Mouse (Mus musculus): ENCODE results near the gene Acbd7.

- no peak for TF ChIP-seq CTCF (IDR thresholded peaks at IDR 0.05; ENCODE audit: borderline replicate concordance, insufficient read depth, low read depth, low read length)
- no peak for TF ChIP-seq POLR2A (IDR thresholded peaks at IDR 0.05; ENCODE audit: borderline replicate concordance, insufficient read depth, low read length)
Measured at GRCm38 (mm10) chr2:3326547-3326946, 9.4 kb upstream of the Acbd7 start.

Measured in cerebellum, adult 2 months (tissue).